Mouse (Mus musculus) adrenal gland, postnatal 36 days (tissue): ENCODE measurements at regions not wholly inside any gene's neighbourhood (a gene's known extent, or its start where the extent isn't known, plus 50 kb on each side); places are given as distances from the start of the nearest gene placed in this dataset.

Source experiments
- DNase-seq, 2 experiments: peaks; one replicate each; pipeline ENCODE4 v3.0.0; 2021; ENCODE audit warnings: mixed read lengths in 1 of 2

- no peak for DNase-seq
These were observed 362.8 kb upstream of the Pcsk5 start for GRCm38 (mm10) chr19:18200105-18200782.

GRCm38 (mm10) chr19:18189102-18189742 is 351.8 kb upstream of the Pcsk5 start:
- DNase-seq, result no peak

- no peak for DNase-seq
These were observed 350.9 kb upstream of the Pcsk5 start for GRCm38 (mm10) chr19:18188122-18188866.

- no peak for DNase-seq
These were observed 348.5 kb upstream of the Pcsk5 start for GRCm38 (mm10) chr19:18185767-18186554.

- peak in 1 of 2 experiments; percentile 2 for DNase-seq
These were observed 347.8 kb upstream of the Pcsk5 start for GRCm38 (mm10) chr19:18185211-18185610.

- no peak for DNase-seq
These were observed 338.8 kb upstream of the Pcsk5 start for GRCm38 (mm10) chr19:18176200-18176599.

- DNase-seq, result no peak
These were observed 309.1 kb upstream of the Pcsk5 start for GRCm38 (mm10) chr19:18146494-18146893.

- DNase-seq, result no peak
These were observed 293.5 kb upstream of the Pcsk5 start for GRCm38 (mm10) chr19:18130936-18131335.

GRCm38 (mm10) chr19:18128786-18129185 is 291.4 kb upstream of the Pcsk5 start:
- DNase-seq, result no peak

GRCm38 (mm10) chr19:18106236-18106635 is 268.8 kb upstream of the Pcsk5 start:
- DNase-seq, result peak; percentile 7 to 45

GRCm38 (mm10) chr19:18104590-18104989 is 267.2 kb upstream of the Pcsk5 start:
- no peak for DNase-seq

- no peak for DNase-seq
These were observed 264.2 kb upstream of the Pcsk5 start for GRCm38 (mm10) chr19:18101423-18102341.

GRCm38 (mm10) chr19:18083312-18083711 is 245.9 kb upstream of the Pcsk5 start:
- no peak for DNase-seq

- DNase-seq, result no peak
These were observed 231.5 kb upstream of the Pcsk5 start for GRCm38 (mm10) chr19:18068919-18069318.

- DNase-seq, result no peak
These were observed 230.5 kb upstream of the Pcsk5 start for GRCm38 (mm10) chr19:18067855-18068494.

GRCm38 (mm10) chr19:18057256-18057890 is 219.9 kb upstream of the Pcsk5 start:
- no peak for DNase-seq

GRCm38 (mm10) chr19:18056414-18057254 is 219.2 kb upstream of the Pcsk5 start:
- DNase-seq, result no peak

GRCm38 (mm10) chr19:18050353-18050752 is 212.9 kb upstream of the Pcsk5 start:
- no peak for DNase-seq

GRCm38 (mm10) chr19:18034225-18034624 is 196.8 kb upstream of the Pcsk5 start:
- DNase-seq, result peak in 1 of 2 experiments; percentile 5
